Mouse (Mus musculus) gastrocnemius, adult 2 months (tissue): ENCODE data around the gene Dll3. TPM values are rescaled to one million over a fixed set of nuclear protein-coding genes. Genes with fewer than 3 reads are reported as not detected.

Experiments used
- DNase-seq: peaks from one replicate; pipeline ENCODE4 v3.0.0; 2022
- H3K27ac ChIP-seq: fragments of 200-600 bp; 2 replicates; pipeline ENCODE4 v1.8.1; 2022; ENCODE audit warnings: mild to moderate bottlenecking
- H3K4me3 ChIP-seq: fragments of 200-600 bp; 2 replicates; pipeline ENCODE4 v1.8.1; 2022; ENCODE audit warnings: mild to moderate bottlenecking, moderate library complexity
- CTCF ChIP-seq: fragments of 200-600 bp; IDR thresholded peaks from 2 replicates; pipeline ENCODE4 v1.8.1; 2022; ENCODE audit warnings: antibody characterized with exemption, mild to moderate bottlenecking, moderate library complexity
- intact Hi-C: fragments of 180-260 bp; cut with DNase I; formaldehyde crosslinking; loops from one replicate; pipeline ENCODE4 v1.15.1; 2025
- long read RNA-seq, 2 experiments: library from polyadenylated mRNA; stranded (forward); transcript quantifications; one replicate each; pipeline ENCODE4 v2.0.0; 2021
- total RNA-seq, 2 experiments: library from RNA; stranded (reverse); gene quantifications; 2 replicates each; pipeline ENCODE4 v1.2.3; 2021

Dll3 gene
- total RNA-seq = not detected
- long read RNA-seq, experiment 1 = 0 reads
- long read RNA-seq, experiment 2 = 0 reads

- DNase-seq = peak; percentile 72
- TF ChIP-seq CTCF = peak; percentile 70
- intact Hi-C loops = loop anchor here (5.0 kb wide), 3 partner anchors 90 to 155 kb away; partner anchors contain the start of gene Fbl
- Histone ChIP-seq H3K4me3 (peak within 1 kb of the TSS; percentile 50), H3K27ac (no peak within 1 kb of the TSS)
Measured at GRCm38 (mm10) chr7:28301616-28302433, at the start of gene Dll3. TSS of gene Dll3 (minus strand) at chr7:28302238.

GRCm38 (mm10) chr7:28351676-28352191, 49.7 kb upstream of the Dll3 start:
- no peak for TF ChIP-seq CTCF
- intact Hi-C loops = loop anchor here (2.0 kb wide), 1 partner anchor 19 kb away; no protein-coding TSS in a partner anchor
- no peak for DNase-seq

DNA sequence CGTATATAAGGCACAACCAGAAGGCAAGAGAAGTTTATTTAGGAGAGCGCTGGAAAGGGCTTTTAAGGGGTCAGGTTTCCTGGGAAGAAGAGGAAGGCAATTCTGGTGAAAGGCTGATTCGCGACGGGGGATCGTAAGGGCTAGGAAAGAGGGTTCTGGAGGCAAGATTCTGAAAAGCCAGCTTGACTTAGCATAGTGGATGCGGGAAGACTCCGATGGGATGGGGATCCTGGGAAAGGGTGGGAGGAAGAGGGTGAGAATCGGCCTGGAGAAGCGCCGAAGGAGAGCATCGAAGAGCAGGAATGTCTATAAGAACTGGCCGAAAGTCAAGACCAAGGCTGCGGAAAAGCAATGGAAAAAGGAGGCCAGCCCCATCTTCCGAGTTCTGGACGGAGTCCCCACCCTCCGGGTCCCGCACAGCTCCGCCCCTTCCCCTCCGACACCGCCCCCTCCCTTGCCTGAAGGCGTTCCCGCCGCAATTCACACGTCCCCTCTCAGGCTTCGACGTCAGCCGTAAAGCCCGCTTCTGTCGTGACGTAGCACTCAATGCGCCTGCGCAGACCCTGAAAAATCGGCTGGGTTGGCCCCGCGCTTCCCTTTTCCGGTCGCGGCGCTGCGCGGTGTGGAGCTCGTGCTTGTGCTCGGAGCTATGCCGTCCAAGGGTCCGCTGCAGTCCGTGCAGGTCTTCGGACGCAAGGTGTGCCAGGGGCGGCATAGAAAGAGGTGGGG, 48.3 kb upstream of the Dll3 start, which contains the start of gene Rps16:
TSS of gene Rps16 (plus strand) at position 498 of the 729 bp plus-strand sequence.
- peak; percentile 99 for DNase-seq
- Histone ChIP-seq H3K27ac (peak within 1 kb of the TSS; percentile 92), H3K4me3 (peak within 1 kb of the TSS; percentile 91)
- no peak for TF ChIP-seq CTCF
- intact Hi-C loops = no loop called here

More at GRCm38 (mm10) chr7:28351676-28352191, 49.7 kb upstream of the Dll3 start:
- peak overlapping the region; percentile 92 for H3K27ac ChIP-seq
- H3K4me3 ChIP-seq = peak overlapping the region; percentile 91

GRCm38 (mm10) chr7:28348601-28349000, 46.6 kb upstream of the Dll3 start:
- H3K27ac ChIP-seq = no peak overlapping the region
- peak; percentile 14; the same call in 1 of the 2 replicates for TF ChIP-seq CTCF
- intact Hi-C loops = loop anchor here (5.0 kb wide), 1 partner anchor 71 kb away; the partner anchor contains the start of gene Eid2b
- H3K4me3 ChIP-seq = no peak overlapping the region
- DNase-seq = no peak

DNA sequence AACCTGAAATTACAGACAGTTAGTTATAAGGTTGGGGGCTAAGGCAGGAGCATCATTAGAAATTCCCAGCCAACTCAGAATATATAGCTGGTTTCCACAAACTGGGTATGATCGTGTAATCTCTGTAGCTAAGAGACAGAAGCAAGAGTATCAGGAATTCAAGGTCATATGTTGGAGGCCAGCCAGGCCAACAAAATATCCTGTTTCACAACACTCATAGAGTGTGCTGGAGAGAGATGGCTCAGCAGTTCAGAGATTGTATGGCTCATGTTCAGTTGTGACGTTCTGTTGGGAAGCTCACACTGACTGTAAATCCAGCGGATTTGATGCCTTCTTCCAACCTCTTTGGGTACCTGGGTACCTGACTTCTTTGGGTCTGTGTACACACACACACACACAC, 45.7 kb upstream of the Dll3 start:
- peak; percentile 63 for DNase-seq

DNA sequence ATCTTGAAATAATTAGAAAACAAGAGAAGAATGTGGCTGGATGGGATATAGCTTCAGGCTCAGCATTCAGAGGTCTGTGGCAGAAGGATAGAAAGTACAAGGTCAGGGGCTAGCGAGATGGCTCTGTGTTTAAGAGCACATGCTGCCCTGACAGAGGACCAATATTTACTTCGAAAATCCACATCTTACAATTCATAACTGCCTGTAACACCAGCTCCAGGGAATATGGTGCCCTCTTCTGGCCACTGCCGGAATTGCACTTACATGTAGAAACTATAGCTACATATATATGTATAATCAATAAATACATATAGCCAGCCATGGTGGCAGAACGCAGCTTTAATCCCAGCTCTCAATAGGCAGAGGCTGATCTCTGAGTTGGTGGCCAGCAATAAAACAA, 42.6 kb upstream of the Dll3 start:
- H3K27ac ChIP-seq = no peak overlapping the region
- peak; percentile 55 for DNase-seq
- H3K4me3 ChIP-seq = no peak overlapping the region
- TF ChIP-seq CTCF = peak; percentile 76
- intact Hi-C loops = loop anchor here (5.0 kb wide), 1 partner anchor 67 kb away; the partner anchor contains the start of gene Eid2b

More for the DNA sequence above, 45.7 kb upstream of the Dll3 start:
- Histone ChIP-seq H3K27ac (0 out of 2 replicates have a peak overlapping the region, but pooled peaks have one; percentile 35), H3K4me3 (no peak overlapping the region)
- intact Hi-C loops = loop anchor here (5.0 kb wide), 1 partner anchor 70 kb away; the partner anchor contains the start of gene Eid2b
- TF ChIP-seq CTCF = no peak

- Histone ChIP-seq H3K4me3 (no peak overlapping the region), H3K27ac (no peak overlapping the region)
- intact Hi-C loops = no loop called here
- DNase-seq = no peak
- TF ChIP-seq CTCF = no peak
Measured at GRCm38 (mm10) chr7:28341381-28341780, 39.3 kb upstream of the Dll3 start.

DNA sequence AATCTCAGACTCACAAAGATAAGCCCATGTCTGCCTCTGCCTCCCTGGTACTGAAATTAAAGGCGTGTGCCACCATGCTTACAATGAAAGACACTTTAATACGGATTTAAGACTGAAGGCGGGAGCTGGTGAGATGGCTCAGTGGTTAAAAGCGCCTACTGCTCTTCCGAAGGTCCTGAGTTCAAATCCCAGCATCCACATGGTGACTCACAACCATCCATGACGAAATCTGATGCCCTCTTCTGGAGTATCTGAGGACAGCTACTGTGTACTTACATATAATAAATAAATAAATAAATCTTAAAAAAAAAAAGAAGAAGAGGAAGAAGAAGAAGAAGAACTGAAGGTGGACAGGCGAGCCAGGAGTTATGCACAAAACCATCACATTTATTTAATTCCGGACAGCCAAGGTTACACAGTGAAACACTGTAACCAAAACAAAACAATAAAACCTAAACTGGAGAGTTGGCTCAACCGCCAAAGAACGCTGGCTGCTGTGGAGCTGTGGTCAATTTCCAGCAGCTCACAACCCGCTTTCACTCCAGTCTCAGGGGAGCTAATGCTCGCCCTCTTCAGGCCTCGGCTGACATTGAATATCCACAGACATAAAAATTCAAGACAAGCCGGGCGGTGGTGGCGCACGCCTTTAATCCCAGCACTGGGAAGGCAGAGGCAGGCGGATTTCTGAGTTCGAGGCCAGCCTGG, 37.3 kb upstream of the Dll3 start:
- DNase-seq = peak; percentile 78
- intact Hi-C loops = loop anchor here (5.0 kb wide), 1 partner anchor 162 kb away; the partner anchor contains the start of gene Dyrk1b
- Histone ChIP-seq H3K4me3 (peak overlapping the region; percentile 77), H3K27ac (peak overlapping the region; percentile 96)
- peak; percentile 52 for TF ChIP-seq CTCF

- no peak for TF ChIP-seq CTCF
- peak; percentile 99 for DNase-seq
- peak within 1 kb of the TSS; percentile 96 for H3K27ac ChIP-seq
- intact Hi-C loops = loop anchor here (5.0 kb wide), 1 partner anchor 161 kb away; the partner anchor contains the start of gene Dyrk1b
- H3K4me3 ChIP-seq = peak within 1 kb of the TSS; percentile 77
Measured at GRCm38 (mm10) chr7:28338108-28338998, 36.3 kb upstream of the Dll3 start, which contains the start of gene Supt5. TSS of gene Supt5 (minus strand) at chr7:28338746.

GRCm38 (mm10) chr7:28335471-28335870, 33.4 kb upstream of the Dll3 start:
- no peak overlapping the region for H3K4me3 ChIP-seq
- peak overlapping the region; percentile 31; the same call in 1 of the 2 replicates for H3K27ac ChIP-seq
- no peak for DNase-seq
- intact Hi-C loops = loop anchor here (5.0 kb wide), 1 partner anchor 158 kb away; the partner anchor contains the start of gene Dyrk1b
- no peak for TF ChIP-seq CTCF
